Mouse (Mus musculus) c-Kit-positive CD71-positive TER-119-negative erythroid progenitor cells, embryonic 14.5 days (primary cell): Measurements from ENCODE around the gene Dpm2.

Experiments used
- DNase-seq: peaks from one replicate; pipeline ENCODE4 v3.0.0-alpha.2; 2013; ENCODE audit warnings: low read depth

Dpm2 gene

DNA sequence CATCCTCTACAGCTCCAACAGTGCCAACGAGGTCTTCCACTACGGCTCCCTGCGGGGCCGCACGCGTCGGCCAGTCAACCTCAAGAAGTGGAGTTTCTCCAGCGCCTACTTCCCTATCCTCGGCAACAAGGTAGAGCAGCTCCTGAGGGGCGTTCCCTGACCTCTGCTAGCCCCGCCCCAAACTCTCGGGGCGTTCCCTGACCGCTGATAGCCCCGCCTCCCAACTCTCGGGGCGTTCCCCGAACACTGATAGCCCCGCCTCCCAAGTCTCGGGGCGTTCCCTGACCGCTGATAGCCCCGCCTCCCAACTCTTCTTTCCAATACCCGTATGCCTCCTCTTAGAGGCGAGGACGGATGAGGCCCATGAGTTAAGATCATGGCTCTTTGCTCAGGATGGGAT is 41.6 kb downstream of the Dpm2 start:
- no peak for DNase-seq

GRCm38 (mm10) chr2:32617109-32617508 is 46.5 kb downstream of the Dpm2 start:
- no peak for DNase-seq

DNA sequence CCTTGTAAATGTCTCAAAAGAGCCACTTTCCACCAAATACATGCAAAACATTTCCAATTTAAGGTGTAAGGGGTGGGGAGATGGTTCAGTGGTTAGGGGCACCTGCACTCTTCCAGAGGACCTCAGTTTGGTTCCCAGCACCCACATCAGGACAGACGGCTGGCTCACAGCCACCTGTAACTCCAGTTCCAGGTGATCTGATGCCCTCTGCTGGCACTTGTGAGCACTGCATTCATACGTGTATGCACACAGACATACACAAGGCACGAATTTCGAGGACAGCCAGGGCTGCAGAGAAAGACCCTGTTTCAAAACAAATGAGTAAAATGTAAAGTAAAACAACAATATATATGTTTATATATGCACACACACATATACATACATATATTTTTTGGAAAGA is 46.9 kb downstream of the Dpm2 start:
- DNase-seq: no peak

DNA sequence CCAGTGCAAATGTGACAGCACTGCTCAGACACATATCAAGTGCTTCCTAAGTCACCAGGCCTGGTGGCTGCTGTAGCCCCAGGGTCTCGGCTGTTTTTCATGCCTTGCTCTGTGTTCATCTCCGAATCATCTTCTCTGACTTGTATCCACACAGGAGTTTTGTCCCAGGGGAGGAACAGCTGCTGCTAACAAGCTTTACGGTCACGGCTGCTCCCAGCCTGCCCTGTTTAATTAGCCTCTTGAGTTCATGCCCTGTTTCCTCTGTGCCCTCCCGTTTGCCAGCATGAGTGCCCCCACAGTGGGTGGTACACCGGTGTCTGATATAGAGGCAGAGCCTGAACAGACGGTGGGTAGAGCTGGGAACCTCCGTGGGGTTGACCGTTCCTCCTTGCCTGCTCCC is 47.4 kb downstream of the Dpm2 start:
- no peak for DNase-seq

DNA sequence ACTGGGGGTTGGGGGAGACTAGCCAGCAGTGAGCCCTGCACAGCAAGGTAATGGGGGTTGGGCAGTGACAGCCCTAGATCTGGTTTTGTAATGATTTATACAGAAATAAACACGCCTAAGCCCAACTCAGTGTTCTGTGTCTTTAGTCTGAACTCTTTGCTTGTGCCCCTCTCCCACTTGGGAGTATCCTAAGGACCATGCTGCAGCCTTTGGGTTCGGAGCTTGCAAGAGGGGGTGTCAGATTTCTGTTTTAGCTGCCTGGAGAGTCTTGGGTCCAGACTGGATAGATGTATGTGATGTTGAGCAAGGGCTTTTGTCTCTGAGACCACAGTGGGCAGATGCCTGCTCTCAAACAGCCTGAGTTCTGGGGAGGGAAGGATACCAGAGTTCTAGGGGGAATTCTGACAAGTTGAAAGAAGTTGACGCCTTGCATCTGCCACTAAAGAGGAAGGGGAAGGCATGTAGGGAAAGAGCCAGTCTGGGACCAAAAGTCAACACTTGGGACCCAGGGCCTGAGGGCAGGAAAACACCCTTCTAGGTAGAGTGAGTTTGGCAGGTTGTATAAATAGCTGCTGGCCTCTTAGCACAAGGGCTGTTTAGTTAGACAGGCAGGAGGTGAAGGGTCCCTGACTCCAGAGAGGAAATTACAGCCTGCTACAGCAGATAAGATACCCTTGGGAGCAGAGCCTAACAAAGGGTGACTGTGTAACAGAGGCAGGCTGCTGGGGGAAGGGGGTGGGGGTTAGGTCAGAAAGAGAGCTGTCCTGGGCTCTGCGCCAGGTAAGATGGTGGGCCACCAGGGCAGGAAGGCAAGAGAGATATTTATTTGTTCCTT is 50.2 kb downstream of the Dpm2 start:
- no peak for DNase-seq

GRCm38 (mm10) chr2:32621517-32621859 is 50.8 kb downstream of the Dpm2 start, which contains the start of gene Ak1:
TSS of gene Ak1 (plus strand) at chr2:32621758.
- DNase-seq: no peak
